In genomic region chr3:154817732-154818131, GRCm38 (mm10) we compare ENCODE assay signal across 8 mouse cellular contexts.
DNase-seq lines count a peak whose midpoint lies in the region; TF ChIP-seq lines count a peak whose summit lies in the region.
"Had no signal": no experiment of that assay in that cellular context is flagged by ENCODE, and none has a peak within 500 bp of the region (broad histone marks: within the 10 kb centered on the region; RNA-seq: fewer than 3 reads in every experiment).

No protein-coding gene starts in this region.

- H3K27ac ChIP-seq in layer of hippocampus, adult 2 months = peak overlapping the region; percentile 92
- H3K27ac ChIP-seq: limb, embryonic 12.5 days had no signal

- DNase-seq in MN1 (ENCODE audit: low spot score) = peak; percentile 82
- DNase-seq in adrenal gland, adult 8-10 months = peak; percentile 15
- peak; percentile 75 for DNase-seq in embryo, embryonic 11 days
- peak; percentile 45 to 70 for DNase-seq in heart, postnatal 10 days
- peak; percentile 65 to 84 for DNase-seq in layer of hippocampus, adult 2 months (ENCODE audit: low spot score in 2 of 2)
- DNase-seq in lung, postnatal 14 days = peak; percentile 51
- DNase-seq in right cerebral cortex, postnatal 10 days (ENCODE audit: low spot score in 2 of 2) = peak; percentile 81 to 87

- TF ChIP-seq CTCF in layer of hippocampus, adult 2 months (conservative IDR thresholded peaks at IDR 0.05) = peak; percentile 99

- intact Hi-C loops in heart, postnatal 10 days (cut with DNase I) = loop anchor here (5.0 kb wide), 1 partner anchor 165 kb away; no protein-coding TSS in a partner anchor

- peak overlapping the region; percentile 30 for H3K4me3 ChIP-seq in layer of hippocampus, adult 2 months
- H3K4me3 ChIP-seq: limb, embryonic 12.5 days had no signal

Comparison
In these comparisons a context has a peak if more than half of its experiments do, and no peak if none do; other contexts are left out.
1. Peak in every context shown above with its lines: DNase-seq, H3K4me3 ChIP-seq and H3K27ac ChIP-seq.
2. DNase-seq: peak in every context shown above with its lines; median percentile 84 in right cerebral cortex, postnatal 10 days; 82 in MN1; 75 in embryo, embryonic 11 days; 74 in layer of hippocampus, adult 2 months; 58 in heart, postnatal 10 days; 51 in lung, postnatal 14 days; 15 in adrenal gland, adult 8-10 months.